Mouse (Mus musculus): ENCODE measurements at regions not wholly inside any gene's neighbourhood (a gene's known extent, or its start where the extent isn't known, plus 50 kb on each side); places are given as distances from the start of the nearest gene placed in this dataset.

DNA sequence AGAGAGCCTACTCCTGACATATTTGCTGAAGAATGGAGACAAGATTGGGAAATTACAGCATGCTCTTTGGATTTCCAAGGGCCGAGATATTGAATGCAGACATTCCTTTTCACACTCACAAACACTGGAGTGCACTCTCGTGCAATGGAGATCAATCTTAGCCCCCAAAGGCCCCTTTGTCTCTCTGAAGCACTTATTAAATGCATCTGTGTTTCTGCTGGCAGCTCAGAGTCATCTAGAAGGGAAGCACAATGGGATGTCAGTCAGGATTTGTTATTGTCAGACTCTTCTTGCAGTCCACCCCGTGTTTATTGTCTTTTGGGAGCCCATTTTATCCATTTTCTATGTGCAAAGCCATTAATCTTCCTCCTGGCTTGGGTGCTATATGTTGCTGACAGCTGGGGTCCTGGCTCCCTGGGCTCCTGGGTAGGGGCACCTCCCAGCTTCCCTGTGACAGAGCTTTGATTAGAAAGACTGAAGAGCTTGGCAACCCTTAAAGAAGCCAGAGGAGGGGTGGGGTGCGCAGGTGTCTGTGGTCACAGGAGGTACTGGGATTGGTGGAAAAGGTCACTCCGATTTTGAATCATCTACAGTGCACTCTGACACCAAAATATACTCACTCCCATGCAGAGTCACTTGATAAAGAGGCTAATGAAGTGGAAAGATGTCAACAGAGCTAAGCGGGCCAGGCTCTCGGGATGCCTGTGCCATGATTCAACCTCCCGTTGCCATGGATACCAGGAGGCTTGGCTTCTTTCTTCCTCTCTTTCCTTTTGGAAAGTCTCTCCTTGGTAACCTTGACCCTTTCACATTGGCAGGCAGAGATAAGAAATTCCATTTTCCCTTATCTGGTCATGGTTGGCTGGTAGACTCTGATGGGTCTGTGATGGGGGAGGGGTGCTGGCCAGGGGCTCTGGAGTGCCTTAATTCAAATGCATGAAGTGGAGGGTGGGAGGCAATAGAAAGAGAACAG lies 220.8 kb upstream of the Ppp2r3a start:
- Histone ChIP-seq H3K36me3 (no peaks in the 10 kb centered on the region), H3K27ac (replicated peaks) (peak overlapping the region; percentile 89), H3K4me3 (no peak overlapping the region), H3K27me3 (no peaks in the 10 kb centered on the region), H3K9ac (replicated peaks) (no peak overlapping the region), H3K4me2 (replicated peaks) (peak overlapping the region; percentile 6; the same call in 1 of the 2 replicates), H3K9me3 (0 out of 2 replicates have a peak, but pooled peaks cover 2% of the 10 kb centered on the region), H3K4me1 (peaks cover 22% of the 10 kb centered on the region)
- 15% methylated on average over 8 of the region's 8 CpGs for WGBS
- peak; percentile 92 for ATAC-seq (ENCODE audit: low FRiP score, low read depth)

DNA sequence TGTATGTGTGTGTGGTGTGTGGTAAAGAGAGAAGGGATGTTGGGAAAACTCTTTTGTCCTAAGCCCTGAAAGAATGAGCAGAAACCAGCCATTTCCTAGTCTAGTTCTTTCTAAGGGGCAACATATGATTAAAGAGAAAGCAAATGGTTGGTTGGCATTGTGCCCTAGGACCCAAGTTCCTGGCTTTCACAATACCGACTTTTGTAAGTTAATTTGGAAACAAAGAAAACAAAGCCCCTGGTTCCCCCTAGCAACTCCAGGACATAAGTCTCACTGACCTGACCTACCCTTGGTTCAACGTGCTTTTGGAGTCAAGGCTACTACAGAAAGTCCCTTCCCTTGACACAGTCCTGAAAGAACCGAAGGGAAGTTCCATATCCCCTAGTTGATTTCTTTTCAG lies 220.1 kb upstream of the Ppp2r3a start:
- Histone ChIP-seq H3K9me3 (0 out of 2 replicates have a peak, but pooled peaks cover 2% of the 10 kb centered on the region), H3K4me1 (peaks cover 22% of the 10 kb centered on the region), H3K27me3 (no peaks in the 10 kb centered on the region), H3K27ac (replicated peaks) (peak overlapping the region; percentile 89), H3K9ac (replicated peaks) (no peak overlapping the region), H3K4me3 (no peak overlapping the region), H3K4me2 (replicated peaks) (peak overlapping the region; percentile 1; the same call in 1 of the 2 replicates), H3K36me3 (no peaks in the 10 kb centered on the region)
- WGBS = 16% methylated on average over 3 of the region's 3 CpGs
- no peak for ATAC-seq (ENCODE audit: low FRiP score, low read depth)

DNA sequence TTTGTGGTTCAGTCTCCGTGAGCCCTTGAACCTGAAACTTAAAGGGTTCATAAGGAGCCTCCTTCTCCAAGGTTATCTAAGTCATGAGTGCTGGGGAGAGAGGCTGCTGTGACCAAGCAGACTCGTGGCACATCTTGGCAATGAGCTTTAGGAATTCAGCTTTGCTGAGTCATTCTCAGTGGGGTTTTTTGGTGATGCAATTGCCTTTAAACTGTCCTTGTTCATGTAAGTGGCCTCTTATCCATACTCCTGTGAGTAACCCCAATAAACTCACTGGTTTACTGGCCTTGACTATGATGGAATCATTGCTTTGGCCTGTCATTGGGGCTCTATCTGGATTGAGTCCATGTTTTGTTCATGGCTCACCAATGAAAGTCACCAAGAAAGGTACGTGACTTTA lies 218.2 kb upstream of the Ppp2r3a start:
- H3K4me3 ChIP-seq = no peak overlapping the region
- no peaks in the 10 kb centered on the region for H3K9me3 ChIP-seq
- no peak for ATAC-seq (ENCODE audit: low FRiP score, low read depth)
- no peak overlapping the region for H3K4me2 ChIP-seq (replicated peaks)
- 79% methylated on average over 3 of the region's 3 CpGs for WGBS
- H3K9ac ChIP-seq (replicated peaks) = no peak overlapping the region
- no peak overlapping the region for H3K27ac ChIP-seq (replicated peaks)
- H3K36me3 ChIP-seq = no peaks in the 10 kb centered on the region
- peaks cover 25% of the 10 kb centered on the region for H3K4me1 ChIP-seq
- H3K27me3 ChIP-seq = no peaks in the 10 kb centered on the region

DNA sequence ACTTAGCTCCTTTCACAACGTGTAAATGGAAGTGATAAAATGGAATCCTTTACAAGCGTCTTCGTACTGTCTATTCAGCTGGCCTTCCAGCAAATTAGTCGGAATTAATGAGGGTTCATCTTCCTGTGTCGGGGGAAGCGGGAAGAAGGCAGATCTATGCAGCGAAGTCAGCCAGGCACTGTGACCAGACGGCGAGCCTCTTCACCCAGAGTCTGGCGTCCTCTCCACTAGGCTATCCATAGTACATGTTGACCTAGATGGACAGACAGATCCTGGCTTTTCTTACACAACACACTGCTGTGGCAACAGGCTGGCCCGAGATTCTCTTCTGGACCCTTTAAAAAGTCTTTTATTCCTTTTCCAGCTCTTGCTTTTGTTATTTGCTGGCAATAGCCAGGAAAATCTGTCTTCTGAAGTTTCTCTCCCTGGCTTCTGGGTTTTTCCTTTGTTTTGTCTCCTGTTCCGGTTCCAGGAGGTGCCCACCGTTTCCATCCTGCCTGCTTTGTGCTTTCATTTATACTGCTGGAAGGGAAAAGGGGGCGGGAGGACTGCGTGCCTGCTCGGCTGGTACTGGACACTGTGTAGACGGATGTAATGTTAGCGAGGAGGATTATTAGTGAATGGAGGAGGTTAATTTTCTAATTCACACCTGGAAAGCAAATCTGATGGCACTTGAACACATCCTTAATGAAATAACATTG lies 213.3 kb upstream of the Ppp2r3a start:
- Histone ChIP-seq H3K9me3 (no peaks in the 10 kb centered on the region), H3K36me3 (no peaks in the 10 kb centered on the region), H3K4me1 (peaks cover 3% of the 10 kb centered on the region; the same call in 1 of the 2 replicates), H3K4me2 (replicated peaks) (no peak overlapping the region), H3K27me3 (no peaks in the 10 kb centered on the region), H3K4me3 (no peak overlapping the region), H3K27ac (replicated peaks) (no peak overlapping the region), H3K9ac (replicated peaks) (no peak overlapping the region)
- 53% methylated on average over 18 of the region's 18 CpGs for WGBS
- no peak for ATAC-seq (ENCODE audit: low FRiP score, low read depth)

DNA sequence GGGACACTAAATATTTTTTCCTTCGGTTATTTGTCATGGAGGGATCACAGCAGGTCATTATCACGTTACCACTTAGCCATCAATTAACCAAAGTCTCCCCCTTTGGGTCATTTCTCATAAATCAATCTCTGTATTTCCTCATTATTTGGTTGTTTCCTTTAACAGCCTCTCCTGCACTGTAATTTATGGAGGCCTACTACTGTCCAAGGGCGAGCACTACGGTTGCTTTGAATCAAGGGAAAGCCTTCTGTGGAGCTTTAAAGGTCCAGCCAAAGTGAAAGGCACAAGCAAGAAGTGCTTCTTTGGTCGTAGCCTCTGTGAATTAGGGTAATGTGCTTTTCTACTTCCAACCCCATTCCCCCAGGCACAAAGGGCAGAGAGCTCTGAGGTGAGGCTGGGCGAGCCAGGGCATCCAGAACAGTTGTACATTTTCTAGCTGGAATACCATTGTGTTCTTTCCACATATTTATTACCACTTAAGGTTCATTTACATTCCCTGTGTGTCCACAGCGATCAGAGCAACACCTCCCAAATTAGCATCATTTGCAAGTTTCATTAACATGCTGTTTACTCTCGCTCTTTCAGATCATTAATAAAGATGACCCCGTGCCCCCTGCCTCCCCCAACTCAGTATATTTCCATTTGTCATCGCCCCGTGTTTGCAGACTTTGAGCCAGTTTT lies 207.5 kb upstream of the Ppp2r3a start:
- no peaks in the 10 kb centered on the region for H3K27me3 ChIP-seq
- ATAC-seq (ENCODE audit: low FRiP score, low read depth) = no peak
- no peaks in the 10 kb centered on the region for H3K36me3 ChIP-seq
- no peak overlapping the region for H3K9ac ChIP-seq (replicated peaks)
- H3K4me3 ChIP-seq = no peak overlapping the region
- 0 out of 2 replicates have a peak overlapping the region, but pooled peaks have one; percentile 10 for H3K27ac ChIP-seq (replicated peaks)
- H3K4me1 ChIP-seq = peaks cover 10% of the 10 kb centered on the region; the same call in 1 of the 2 replicates
- no peak overlapping the region for H3K4me2 ChIP-seq (replicated peaks)
- H3K9me3 ChIP-seq = no peaks in the 10 kb centered on the region
- WGBS = 71% methylated on average over 11 of the region's 11 CpGs

DNA sequence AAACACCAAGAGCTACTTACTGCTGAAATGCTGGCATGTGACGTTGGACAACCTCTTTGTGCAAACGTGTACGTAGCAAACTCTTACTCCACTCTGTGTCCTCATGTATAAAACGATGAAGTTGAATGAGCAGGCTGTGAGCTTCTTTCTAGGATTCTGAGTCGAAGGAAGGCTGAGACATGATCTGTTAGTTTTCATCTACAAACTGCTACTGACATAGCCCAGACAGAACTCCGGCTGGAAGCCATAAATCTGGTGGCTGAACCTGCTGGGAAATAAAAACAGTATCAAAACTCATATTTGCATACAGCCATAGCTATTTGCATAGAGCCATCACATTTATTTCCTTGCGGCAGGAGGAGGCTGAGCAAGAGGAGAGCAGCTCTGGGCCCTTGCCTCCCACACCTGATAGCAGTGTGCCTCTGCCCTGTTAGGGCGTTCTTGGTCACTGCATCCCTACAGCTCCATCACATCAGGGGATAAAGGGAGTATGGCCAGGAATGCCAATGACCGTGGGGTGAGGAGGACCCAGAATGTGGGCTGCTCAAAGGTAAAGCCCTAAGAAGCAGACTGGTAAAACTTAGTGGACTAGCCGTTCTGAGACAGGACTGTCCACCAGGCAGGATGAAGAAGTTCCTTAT lies 206.8 kb upstream of the Ppp2r3a start:
- H3K9me3 ChIP-seq = no peaks in the 10 kb centered on the region
- no peak overlapping the region for H3K4me2 ChIP-seq (replicated peaks)
- H3K27me3 ChIP-seq = no peaks in the 10 kb centered on the region
- H3K4me1 ChIP-seq = peaks cover 10% of the 10 kb centered on the region; the same call in 1 of the 2 replicates
- H3K4me3 ChIP-seq = no peak overlapping the region
- no peak for ATAC-seq (ENCODE audit: low FRiP score, low read depth)
- no peak overlapping the region for H3K9ac ChIP-seq (replicated peaks)
- H3K36me3 ChIP-seq = no peaks in the 10 kb centered on the region
- WGBS = 87% methylated on average over 10 of the region's 10 CpGs
- no peak overlapping the region for H3K27ac ChIP-seq (replicated peaks)

DNA sequence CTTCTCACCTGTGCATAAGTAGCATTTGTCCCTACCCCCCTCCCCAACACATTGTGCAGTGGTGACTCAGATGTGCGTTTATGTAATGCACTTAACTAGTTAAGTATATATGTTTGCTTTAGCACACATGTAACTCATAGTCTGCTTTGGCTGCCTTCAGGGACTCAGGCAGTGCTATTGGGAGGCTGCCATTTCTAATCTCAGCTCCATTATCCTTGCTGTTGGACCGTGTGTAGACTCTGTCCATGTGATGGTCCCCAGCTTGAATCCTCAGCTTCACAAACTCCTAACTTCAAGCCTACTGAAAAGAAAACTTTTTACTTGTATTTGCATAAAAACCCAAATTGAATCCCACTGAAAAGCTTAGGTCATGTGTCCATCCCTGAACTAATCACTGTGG lies 194.7 kb upstream of the Ppp2r3a start:
- no peak for ATAC-seq (ENCODE audit: low FRiP score, low read depth)
- Histone ChIP-seq H3K4me2 (replicated peaks) (no peak overlapping the region), H3K4me1 (no peaks in the 10 kb centered on the region), H3K27ac (replicated peaks) (no peak overlapping the region), H3K9ac (replicated peaks) (no peak overlapping the region), H3K4me3 (no peak overlapping the region), H3K27me3 (no peaks in the 10 kb centered on the region), H3K9me3 (no peaks in the 10 kb centered on the region), H3K36me3 (no peaks in the 10 kb centered on the region)
- WGBS = 77% methylated on average over 2 of the region's 2 CpGs

DNA sequence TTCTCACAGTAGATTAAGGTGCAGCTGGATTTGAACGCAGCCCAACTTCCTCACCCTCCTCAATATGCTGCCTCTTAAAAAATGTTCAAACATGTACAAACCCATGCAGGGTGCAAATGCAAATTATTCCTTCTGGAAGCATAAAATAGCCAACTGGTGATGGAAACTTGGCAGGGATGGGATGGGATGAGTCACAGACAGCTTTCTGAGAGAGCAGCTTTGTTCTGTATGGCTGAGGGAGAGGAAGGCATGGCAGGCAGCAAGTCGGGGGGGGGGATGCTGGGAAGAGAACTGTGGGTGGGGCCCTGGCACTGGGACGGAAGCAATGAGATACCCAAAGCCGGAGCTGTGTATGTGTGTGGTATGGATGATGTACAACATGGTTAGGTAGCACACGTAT lies 194.2 kb upstream of the Ppp2r3a start:
- Histone ChIP-seq H3K9me3 (no peaks in the 10 kb centered on the region), H3K4me2 (replicated peaks) (no peak overlapping the region), H3K9ac (replicated peaks) (no peak overlapping the region), H3K36me3 (no peaks in the 10 kb centered on the region), H3K27me3 (no peaks in the 10 kb centered on the region), H3K4me3 (no peak overlapping the region), H3K4me1 (no peaks in the 10 kb centered on the region), H3K27ac (replicated peaks) (no peak overlapping the region)
- no peak for ATAC-seq (ENCODE audit: low FRiP score, low read depth)
- 91% methylated on average over 5 of the region's 5 CpGs for WGBS

DNA sequence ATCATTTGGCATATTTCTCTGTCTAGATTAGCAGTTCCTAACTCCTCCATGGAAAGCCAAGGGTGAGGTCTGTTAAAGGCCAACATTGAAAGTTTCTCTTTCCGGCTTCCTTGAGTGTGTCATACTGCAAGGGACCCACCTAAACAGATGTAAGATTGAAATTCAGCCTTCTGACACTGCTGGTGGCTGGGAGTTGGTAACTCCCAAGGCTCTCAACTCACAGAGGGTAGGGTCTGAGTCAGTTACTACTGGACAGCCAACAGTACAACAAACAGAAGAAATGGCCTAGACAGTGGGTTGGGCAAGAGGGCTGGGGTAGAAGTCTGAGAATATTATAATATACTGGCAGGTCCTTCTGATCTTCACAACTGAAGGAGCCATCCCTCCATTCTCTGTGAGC lies 193.7 kb upstream of the Ppp2r3a start:
- Histone ChIP-seq H3K9ac (replicated peaks) (no peak overlapping the region), H3K9me3 (no peaks in the 10 kb centered on the region), H3K4me1 (no peaks in the 10 kb centered on the region), H3K4me3 (no peak overlapping the region), H3K27ac (replicated peaks) (no peak overlapping the region), H3K36me3 (no peaks in the 10 kb centered on the region), H3K4me2 (replicated peaks) (no peak overlapping the region), H3K27me3 (no peaks in the 10 kb centered on the region)
- 87% methylated on average over 1 of the region's 1 CpGs for WGBS
- ATAC-seq (ENCODE audit: low FRiP score, low read depth) = no peak

DNA sequence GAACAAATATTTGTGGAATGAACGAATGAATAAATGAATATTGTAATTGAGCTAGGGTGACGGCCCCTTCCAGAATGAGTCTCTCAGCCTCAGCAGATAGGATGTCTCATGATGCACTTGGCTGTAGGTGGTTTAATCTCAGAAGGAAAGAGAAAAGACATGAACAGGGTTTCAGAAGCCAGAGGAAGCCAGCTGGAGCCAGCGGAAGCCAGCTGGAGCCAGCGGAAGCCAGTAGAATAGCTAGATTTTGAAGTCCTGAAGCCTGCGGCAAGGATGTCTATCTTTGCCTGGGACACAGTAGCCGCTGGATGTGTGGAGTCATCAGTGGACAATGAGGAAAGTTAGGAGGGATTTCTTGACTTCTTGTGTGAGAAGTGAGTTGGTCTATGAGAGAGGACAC lies 188.3 kb upstream of the Ppp2r3a start:
- H3K4me1 ChIP-seq = no peaks in the 10 kb centered on the region
- no peak overlapping the region for H3K9ac ChIP-seq (replicated peaks)
- H3K9me3 ChIP-seq = no peaks in the 10 kb centered on the region
- no peaks in the 10 kb centered on the region for H3K27me3 ChIP-seq
- H3K4me3 ChIP-seq = no peak overlapping the region
- H3K27ac ChIP-seq (replicated peaks) = no peak overlapping the region
- 89% methylated on average over 6 of the region's 6 CpGs for WGBS
- no peak overlapping the region for H3K4me2 ChIP-seq (replicated peaks)
- H3K36me3 ChIP-seq = no peaks in the 10 kb centered on the region
- ATAC-seq (ENCODE audit: low FRiP score, low read depth) = no peak

DNA sequence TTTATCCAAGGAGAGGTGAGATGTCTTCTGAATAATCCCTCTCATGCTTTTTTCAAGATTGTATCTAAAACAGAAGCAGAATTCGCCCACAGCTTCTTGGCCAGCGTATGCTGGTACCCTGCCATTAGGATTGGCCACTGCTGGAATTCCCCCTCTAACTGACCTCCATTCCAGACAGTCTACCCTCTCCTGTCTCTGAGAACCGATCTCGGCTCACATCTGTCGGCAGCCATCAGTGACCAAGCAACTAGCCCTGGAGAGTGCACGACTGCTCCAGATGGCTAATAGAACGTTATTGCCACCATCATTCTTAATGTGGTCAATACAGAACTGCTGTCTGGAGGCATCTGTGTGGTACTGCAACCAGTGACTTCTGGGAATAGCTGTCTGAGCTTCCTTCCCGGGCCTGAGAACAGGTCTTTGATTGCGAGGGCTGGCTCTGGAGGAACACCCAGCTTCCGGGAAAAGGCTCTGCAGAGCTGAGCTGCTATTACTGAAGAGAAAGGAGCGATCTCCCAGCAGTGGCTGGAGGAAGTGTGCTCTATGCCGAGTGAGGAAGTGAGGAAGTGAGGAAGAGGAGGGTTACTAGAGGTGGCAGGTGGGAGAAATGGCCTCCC lies 187.1 kb upstream of the Ppp2r3a start:
- no peak overlapping the region for H3K4me2 ChIP-seq (replicated peaks)
- 82% methylated on average over 12 of the region's 12 CpGs for WGBS
- no peaks in the 10 kb centered on the region for H3K27me3 ChIP-seq
- no peak overlapping the region for H3K4me3 ChIP-seq
- no peak overlapping the region for H3K9ac ChIP-seq (replicated peaks)
- H3K4me1 ChIP-seq = no peaks in the 10 kb centered on the region
- ATAC-seq (ENCODE audit: low FRiP score, low read depth) = no peak
- no peaks in the 10 kb centered on the region for H3K9me3 ChIP-seq
- H3K27ac ChIP-seq (replicated peaks) = 0 out of 2 replicates have a peak overlapping the region, but pooled peaks have one; percentile 7
- no peaks in the 10 kb centered on the region for H3K36me3 ChIP-seq

Data from midbrain, embryonic 12.5 days (tissue).